Mouse (Mus musculus) cerebellum, adult 9-10 months (tissue): ENCODE measurements around the gene Eipr1.

Experiments
- DNase-seq: peaks from one replicate; pipeline ENCODE4 v3.0.0; 2022

The Eipr1 gene

GRCm38 (mm10) chr12:28829502-28829901 is 77.9 kb downstream of the Eipr1 start:
- DNase-seq, result no peak

GRCm38 (mm10) chr12:28830471-28830870 is 78.9 kb downstream of the Eipr1 start:
- DNase-seq, result no peak

- peak; percentile 66 for DNase-seq
Measured at GRCm38 (mm10) chr12:28831066-28831733, 79.6 kb downstream of the Eipr1 start.

DNA sequence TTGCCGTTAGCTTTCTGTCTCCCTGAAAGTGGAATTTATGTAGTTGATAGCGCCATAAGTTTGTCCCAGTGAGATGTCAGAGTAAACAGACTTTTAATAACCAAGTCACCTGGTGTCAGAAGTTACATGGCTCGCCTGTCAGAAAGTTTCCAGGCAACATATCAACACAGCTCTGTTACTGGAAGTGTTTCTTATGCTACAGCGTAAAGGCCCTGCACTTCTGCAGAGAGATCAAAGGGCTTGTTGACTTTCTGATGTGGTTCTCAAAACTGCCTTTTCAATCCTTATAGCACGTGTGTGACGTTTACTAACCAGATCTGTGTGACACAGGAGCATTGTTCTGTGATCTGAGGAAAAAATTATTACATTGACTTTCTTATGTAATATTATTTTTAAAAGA is 82.7 kb downstream of the Eipr1 start:
- DNase-seq, result no peak

DNA sequence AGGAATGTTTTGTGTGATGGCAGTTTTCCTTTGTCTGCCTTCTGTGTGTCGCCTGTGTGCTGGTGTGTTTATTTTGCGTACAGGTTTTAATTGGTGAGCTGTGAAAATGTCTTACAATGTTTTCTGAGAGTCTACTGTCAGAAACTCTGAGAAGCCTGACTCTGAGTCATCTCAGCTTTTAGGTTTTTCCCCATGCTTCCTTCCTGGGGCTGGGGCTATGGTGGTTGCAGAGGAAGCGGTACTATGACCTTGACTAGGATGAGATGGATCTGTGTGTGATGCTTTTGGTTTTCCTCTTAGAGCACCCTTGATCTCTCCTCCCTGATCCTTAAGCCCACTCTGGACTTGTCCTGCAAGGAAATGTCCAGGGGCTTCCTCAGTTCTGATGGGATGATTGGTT is 84.1 kb downstream of the Eipr1 start:
- no peak for DNase-seq

- no peak for DNase-seq
Measured at GRCm38 (mm10) chr12:28838268-28838667, 86.7 kb downstream of the Eipr1 start.

DNA sequence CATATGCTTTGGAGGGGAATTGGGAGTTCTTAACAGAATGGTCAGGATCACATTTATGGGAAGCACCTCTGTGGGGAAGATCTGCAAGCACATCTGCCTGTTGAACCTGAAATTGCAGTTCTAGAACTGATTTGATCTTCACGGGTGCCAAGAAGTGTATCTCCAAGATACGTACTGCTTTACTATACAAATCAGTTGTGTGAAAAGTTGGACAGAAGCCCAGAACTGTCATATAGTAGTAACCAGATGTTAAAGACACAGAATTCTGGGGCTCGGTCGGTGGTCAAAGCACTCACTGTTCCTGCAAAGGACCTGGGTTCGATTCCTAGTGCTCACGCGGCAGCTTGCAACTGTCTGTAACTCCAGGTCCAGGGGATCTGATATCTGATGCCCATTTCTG is 87.4 kb downstream of the Eipr1 start:
- DNase-seq, result no peak

GRCm38 (mm10) chr12:28841179-28841698 is 89.6 kb downstream of the Eipr1 start:
- DNase-seq, result no peak

DNA sequence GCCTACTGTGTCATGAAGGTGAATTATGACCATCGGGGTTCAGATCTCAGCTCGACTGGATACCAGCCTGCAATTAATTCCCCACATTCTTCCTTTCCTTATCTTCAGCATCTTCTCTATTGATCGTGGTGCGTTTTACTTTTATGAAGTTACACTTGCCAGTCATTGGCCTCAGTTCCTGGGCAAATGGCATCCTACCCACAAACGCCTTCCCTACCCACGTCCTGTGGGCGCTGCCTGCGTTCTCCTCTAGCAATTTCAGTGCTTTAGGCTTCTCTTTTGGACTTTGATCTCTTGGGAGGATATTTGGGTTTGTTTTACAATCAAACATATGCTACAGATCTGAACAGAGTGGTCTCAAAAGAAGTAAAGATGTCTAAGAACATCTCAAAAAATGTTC is 94.2 kb downstream of the Eipr1 start:
- DNase-seq, result no peak

DNA sequence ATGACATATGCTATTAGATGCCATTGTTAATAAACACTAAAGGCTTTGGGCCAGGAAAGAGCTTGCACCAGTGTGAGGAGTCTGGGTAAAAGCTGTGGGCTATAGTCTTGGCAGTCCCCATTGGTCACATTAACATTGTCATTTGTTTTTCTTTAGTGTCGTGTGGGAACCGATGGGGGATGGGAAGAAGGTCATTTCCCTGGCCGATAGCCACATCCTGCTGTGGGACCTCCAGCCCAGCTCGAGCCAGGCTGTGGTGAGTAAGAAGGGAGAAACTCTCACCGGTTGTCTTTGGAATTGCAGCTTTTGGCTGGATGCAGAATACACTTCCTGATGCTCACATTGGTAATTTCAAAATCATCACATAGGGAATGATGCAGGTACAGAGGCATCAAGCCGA is 95.8 kb downstream of the Eipr1 start:
- no peak for DNase-seq

- DNase-seq, result no peak
Measured at GRCm38 (mm10) chr12:28848726-28849612, 97.4 kb downstream of the Eipr1 start.

- DNase-seq, result no peak
Measured at GRCm38 (mm10) chr12:28859495-28860263, 108.1 kb downstream of the Eipr1 start.

DNA sequence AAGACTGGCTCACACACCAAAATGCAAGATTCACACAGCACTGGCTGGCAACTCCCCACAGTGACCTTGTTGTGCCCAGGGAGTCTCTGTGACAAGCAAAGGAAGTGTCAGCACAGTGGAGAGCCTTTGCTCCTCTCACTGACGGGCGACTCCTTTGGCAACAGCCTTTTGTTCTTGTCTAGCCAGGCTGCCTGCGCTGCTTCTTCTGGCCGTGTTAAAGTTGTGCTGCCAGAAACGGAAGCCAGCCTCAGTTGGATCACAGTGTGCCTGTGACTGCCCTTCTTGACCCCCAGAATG is 108.6 kb downstream of the Eipr1 start:
- DNase-seq, result no peak

DNA sequence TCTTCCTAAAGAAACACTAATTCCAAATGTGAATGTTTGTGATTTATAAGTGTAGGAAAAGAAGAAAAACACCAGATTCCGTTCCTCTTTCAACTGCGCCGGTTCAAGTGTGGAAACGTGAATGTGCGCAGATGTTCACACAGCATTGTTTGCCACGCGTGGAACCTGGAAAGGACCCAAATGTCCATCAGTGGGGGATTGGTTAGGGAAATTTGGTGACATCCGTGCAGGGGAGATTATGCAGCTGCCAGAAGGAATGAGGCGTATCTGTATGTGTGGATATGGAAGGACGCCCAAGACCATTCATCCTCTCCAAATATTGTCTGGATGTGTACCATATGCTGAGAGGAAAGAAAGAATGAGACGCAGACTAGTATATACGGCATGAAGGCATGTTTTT is 111.7 kb downstream of the Eipr1 start:
- no peak for DNase-seq

DNA sequence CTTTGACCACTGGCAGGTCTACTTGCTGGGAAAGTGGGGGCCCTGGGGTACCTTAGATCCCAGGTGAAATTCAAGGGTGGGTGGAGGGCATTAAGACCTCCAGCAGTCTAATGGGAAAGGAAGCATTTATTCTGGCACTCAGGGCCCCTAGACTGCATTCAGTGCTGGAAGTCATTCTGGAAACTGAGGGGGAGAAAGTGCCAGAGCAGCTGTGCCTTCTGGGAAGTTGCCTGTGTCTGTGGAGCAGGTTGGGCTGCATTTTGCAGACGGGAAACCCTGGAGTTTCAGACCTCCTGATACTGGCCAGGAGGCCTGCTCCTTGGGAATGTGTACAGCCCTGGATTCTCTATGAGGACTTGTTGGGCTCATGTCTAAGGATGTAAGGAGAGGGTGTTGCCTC is 114.5 kb downstream of the Eipr1 start:
- no peak for DNase-seq

DNA sequence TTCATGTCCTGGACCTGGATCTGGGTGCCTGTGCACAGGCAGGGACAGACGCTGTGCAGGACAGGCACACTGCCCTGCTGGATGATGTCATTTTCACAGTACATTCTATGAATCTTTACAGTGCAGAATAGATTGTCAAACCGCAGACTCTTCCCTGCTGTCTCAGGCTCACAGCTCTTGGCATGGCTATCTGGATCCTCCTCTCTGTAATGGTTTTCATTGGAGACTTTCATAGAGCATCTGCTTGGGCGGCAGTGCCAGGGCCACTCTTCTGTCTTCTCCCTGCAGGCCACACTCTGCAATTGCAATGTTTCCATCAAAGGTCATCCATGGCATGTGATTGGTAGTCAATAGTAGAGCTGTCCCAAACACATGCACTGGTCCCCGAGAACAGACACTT is 117.2 kb downstream of the Eipr1 start:
- DNase-seq, result peak; percentile 11

GRCm38 (mm10) chr12:28872271-28872670 is 120.7 kb downstream of the Eipr1 start:
- no peak for DNase-seq

DNA sequence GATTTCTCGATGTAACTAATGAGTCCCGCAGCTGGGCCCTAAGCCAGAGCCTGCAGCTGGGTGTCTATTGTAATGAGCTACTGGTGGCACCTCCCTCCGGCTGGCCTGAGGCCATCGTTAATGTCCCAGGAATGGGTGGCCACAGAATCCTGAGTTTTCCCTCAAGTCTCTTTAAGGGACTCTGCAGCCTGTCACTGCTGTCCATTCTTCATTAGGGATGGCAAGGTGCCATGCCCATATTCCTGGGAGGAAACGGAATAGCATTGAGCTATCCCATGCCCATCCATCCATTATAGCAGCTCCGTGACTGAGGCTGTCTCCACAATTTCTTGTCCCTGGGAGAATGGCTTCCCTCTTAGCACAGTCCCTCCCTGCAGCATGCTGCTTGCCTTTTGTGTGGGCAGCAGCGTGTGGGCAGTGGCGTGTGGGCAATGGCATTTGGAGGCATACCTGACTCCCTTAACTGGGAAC is 123.2 kb downstream of the Eipr1 start:
- no peak for DNase-seq

GRCm38 (mm10) chr12:28875471-28875870 is 123.9 kb downstream of the Eipr1 start:
- DNase-seq, result no peak

DNA sequence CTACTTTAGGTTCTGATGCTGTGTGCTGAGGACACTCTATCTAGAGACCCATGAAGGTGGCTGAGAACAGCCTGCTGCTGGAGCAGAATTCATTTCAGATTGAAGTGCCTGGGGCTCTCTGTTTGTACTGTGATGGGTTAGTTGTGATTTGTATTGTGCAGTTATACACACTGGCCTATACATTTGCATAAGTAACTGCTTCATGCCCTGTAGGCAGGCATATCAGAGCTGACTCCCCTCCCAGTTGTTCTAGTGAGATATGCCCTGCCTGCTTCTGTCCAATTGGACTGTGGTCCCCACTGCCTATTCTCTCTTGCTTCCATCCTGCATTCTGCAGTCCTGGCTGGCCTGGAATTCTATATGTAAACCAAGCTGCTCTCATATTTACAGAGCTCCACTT is 128.9 kb downstream of the Eipr1 start:
- DNase-seq, result no peak

DNA sequence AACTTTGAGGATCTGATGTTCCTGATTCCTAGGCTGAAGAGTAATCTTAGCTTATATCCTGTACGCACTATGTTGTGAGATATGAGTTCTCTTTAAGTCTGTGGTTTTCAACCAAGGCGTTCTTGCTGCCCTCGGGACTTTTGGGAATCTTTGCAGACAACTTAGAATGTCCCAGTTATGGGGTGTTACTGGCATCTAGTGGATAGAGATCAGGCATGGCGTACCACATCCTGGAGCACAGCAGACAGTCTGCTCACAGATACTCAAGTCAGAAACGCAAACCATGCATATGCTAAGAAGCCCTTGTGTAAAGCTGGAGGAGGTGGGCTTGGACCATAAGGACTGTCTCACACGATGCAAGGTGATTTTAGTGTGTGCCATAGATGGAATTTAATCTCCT is 136.1 kb downstream of the Eipr1 start:
- no peak for DNase-seq

GRCm38 (mm10) chr12:28889068-28889674 is 137.6 kb downstream of the Eipr1 start:
- DNase-seq, result no peak

DNA sequence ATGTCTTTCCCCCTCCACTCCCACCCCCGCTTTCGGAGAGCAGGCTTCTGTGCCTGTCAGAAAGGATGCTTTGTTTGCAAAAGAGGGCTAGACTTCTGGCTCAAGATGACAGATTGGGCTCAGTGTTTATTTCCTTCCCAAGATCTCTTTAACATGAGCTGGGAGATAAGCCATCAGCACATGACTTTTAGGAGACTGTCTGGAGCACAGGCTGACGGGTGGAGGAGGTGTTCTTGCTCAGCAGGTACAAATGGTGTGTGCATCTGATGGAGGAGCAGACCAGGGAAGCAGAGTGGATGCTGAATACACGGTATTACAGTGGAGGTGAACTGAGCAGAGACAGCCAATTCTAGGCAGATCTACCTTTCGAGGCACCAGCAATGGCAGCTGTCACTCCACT is 139.9 kb downstream of the Eipr1 start:
- no peak for DNase-seq
